Mouse (Mus musculus): ENCODE results near the gene 1810046K07Rik.

The 1810046K07Rik gene

GRCm38 (mm10) chr9:51303980-51304379 lies 24.7 kb downstream of the 1810046K07Rik start:
- no peak for DNase-seq (ENCODE audit: low spot score)

GRCm38 (mm10) chr9:51293541-51293940 lies 35.2 kb downstream of the 1810046K07Rik start:
- no peak for DNase-seq (ENCODE audit: low spot score)

- DNase-seq (ENCODE audit: low spot score) = peak; percentile 27
Measured at GRCm38 (mm10) chr9:51292674-51293073, 36.0 kb downstream of the 1810046K07Rik start.

- DNase-seq (ENCODE audit: low spot score) = no peak
Measured at GRCm38 (mm10) chr9:51290980-51291379, 37.7 kb downstream of the 1810046K07Rik start.

GRCm38 (mm10) chr9:51286079-51286478 lies 42.6 kb downstream of the 1810046K07Rik start:
- DNase-seq (ENCODE audit: low spot score) = no peak

- peak; percentile 68 for DNase-seq (ENCODE audit: low spot score)
Measured at GRCm38 (mm10) chr9:51278500-51279381, 50.0 kb downstream of the 1810046K07Rik start, which contains the start of gene Colca2. Colca2 (minus strand) TSS chr9:51278569.

GRCm38 (mm10) chr9:51277834-51278498 lies 50.8 kb downstream of the 1810046K07Rik start:
- DNase-seq (ENCODE audit: low spot score) = no peak

- DNase-seq (ENCODE audit: low spot score) = no peak
Measured at GRCm38 (mm10) chr9:51274678-51275077, 54.0 kb downstream of the 1810046K07Rik start.

GRCm38 (mm10) chr9:51273581-51274154 lies 55.0 kb downstream of the 1810046K07Rik start:
- DNase-seq (ENCODE audit: low spot score) = no peak

- DNase-seq (ENCODE audit: low spot score) = no peak
Measured at GRCm38 (mm10) chr9:51272102-51272501, 56.6 kb downstream of the 1810046K07Rik start.

GRCm38 (mm10) chr9:51271073-51271472 lies 57.6 kb downstream of the 1810046K07Rik start:
- DNase-seq (ENCODE audit: low spot score) = no peak

- DNase-seq (ENCODE audit: low spot score) = no peak
Measured at GRCm38 (mm10) chr9:51268852-51269251, 59.9 kb downstream of the 1810046K07Rik start.

- no peak for DNase-seq (ENCODE audit: low spot score)
Measured at GRCm38 (mm10) chr9:51258426-51258825, 70.3 kb downstream of the 1810046K07Rik start.

GRCm38 (mm10) chr9:51256780-51257502 lies 71.8 kb downstream of the 1810046K07Rik start:
- DNase-seq (ENCODE audit: low spot score) = no peak

All from ovary, postnatal 10 days (tissue).